Mouse (Mus musculus) kidney, adult 2 months (tissue): ENCODE data around the gene Clp1. TPM values are rescaled to one million over a fixed set of nuclear protein-coding genes. Genes with fewer than 3 reads are reported as not detected.
A peak's percentile ranks its signal among the peaks of the same experiment; 100 is the strongest.

Experiments used
- DNase-seq: peaks from one replicate; pipeline ENCODE4 v3.0.0; 2021
- H3K27ac ChIP-seq: fragments of 200-500 bp; 2 replicates; pipeline ENCODE4 v1.5.1; 2012; ENCODE audit warnings: low read depth, low read length, control low read depth, inconsistent platforms; ENCODE audit not compliant: insufficient read depth
- H3K27me3 ChIP-seq: fragments of 200-500 bp; replicated peaks from 2 replicates; pipeline ENCODE4 v1.6.1; 2012; ENCODE audit warnings: mild to moderate bottlenecking, moderate library complexity, low read length, inconsistent platforms; ENCODE audit not compliant: control insufficient read depth, insufficient read depth
- H3K36me3 ChIP-seq: fragments of 200-500 bp; 2 replicates; pipeline ENCODE4 v1.6.1; 2012; ENCODE audit warnings: mild to moderate bottlenecking, moderate library complexity, low read length, inconsistent platforms; ENCODE audit not compliant: control insufficient read depth, insufficient read depth
- H3K4me1 ChIP-seq: fragments of 200-500 bp; 2 replicates; pipeline ENCODE4 v1.6.1; 2011; ENCODE audit warnings: low read length; ENCODE audit not compliant: control insufficient read depth, insufficient read depth
- H3K4me3 ChIP-seq: fragments of 200-500 bp; 2 replicates; pipeline ENCODE4 v1.5.1; 2011; ENCODE audit warnings: mild to moderate bottlenecking, low read depth, low read length, control low read depth; ENCODE audit not compliant: insufficient read depth
- CTCF ChIP-seq: fragments of 200-500 bp; conservative IDR thresholded peaks from 2 replicates; pipeline ENCODE4 v1.5.1; 2011; ENCODE audit warnings: low read depth, mild to moderate bottlenecking, control low read depth, low read length, moderate library complexity, mixed read lengths; ENCODE audit not compliant: insufficient read depth, insufficient read length
- POLR2A ChIP-seq: fragments of 200-500 bp; IDR thresholded peaks from one replicate; pipeline ENCODE4 v1.6.1; 2011; ENCODE audit warnings: low read depth, low read length, control low read depth
- WGBS: fragments of 180-500 bp; shearing (Covaris S2); methylation state at CpG from one replicate; pipeline ENCODE4 v1.1.7; 2018; 5-methylcytosine and 5-hydroxymethylcytosine counted together
- polyA plus RNA-seq: library from polyadenylated mRNA; depleted of rRNA; stranded (reverse); fragments of >200 nt; gene quantifications from 2 replicates; pipeline ENCODE4 v1.2.3, GENCODE M21; 2012

Clp1 gene
- polyA plus RNA-seq, 1 experiment: 11.1 TPM

DNA sequence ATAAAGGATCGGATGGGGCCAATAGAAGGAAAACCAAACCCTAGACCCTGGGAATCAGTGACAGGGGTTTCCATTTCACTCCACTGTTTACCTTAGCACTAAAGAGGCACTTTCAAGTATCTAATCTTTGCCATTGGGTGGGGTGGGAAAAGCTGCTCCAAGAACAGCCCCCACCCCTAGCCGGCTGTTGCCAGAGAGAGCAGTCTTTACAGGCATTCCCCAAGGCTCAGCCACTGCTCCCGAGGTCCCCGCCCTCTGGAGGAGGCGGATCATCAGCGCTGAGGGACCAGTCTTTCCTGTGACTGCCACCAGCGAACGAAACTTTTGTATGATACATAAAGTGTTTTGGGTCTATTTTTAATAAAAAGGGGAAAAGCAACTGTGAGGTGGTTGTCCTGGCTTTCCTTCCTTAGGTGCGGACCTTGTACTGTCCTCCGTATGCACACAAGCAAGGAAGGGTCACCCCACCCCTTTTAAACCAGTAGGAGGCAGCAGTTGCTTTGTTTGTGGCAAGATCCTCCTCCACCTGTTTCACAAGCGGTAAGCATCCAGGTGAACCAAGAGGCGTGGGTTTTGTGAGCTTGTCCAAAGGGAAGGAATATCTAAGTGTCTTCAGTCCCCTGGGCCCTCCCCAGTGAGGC lies 11.2 kb upstream of the Clp1 start:
- H3K36me3 ChIP-seq: no peaks in the 10 kb centered on the region
- no peak overlapping the region for H3K4me3 ChIP-seq
- TF ChIP-seq POLR2A: no peak
- peak; percentile 85 for TF ChIP-seq CTCF
- no peaks in the 10 kb centered on the region; the same call in 1 of the 2 replicates for H3K4me1 ChIP-seq
- DNase-seq: peak; percentile 78
- no peak overlapping the region for H3K27ac ChIP-seq
- 2% methylated on average over 12 of the region's 12 CpGs for WGBS
- no peaks in the 10 kb centered on the region for H3K27me3 ChIP-seq

DNA sequence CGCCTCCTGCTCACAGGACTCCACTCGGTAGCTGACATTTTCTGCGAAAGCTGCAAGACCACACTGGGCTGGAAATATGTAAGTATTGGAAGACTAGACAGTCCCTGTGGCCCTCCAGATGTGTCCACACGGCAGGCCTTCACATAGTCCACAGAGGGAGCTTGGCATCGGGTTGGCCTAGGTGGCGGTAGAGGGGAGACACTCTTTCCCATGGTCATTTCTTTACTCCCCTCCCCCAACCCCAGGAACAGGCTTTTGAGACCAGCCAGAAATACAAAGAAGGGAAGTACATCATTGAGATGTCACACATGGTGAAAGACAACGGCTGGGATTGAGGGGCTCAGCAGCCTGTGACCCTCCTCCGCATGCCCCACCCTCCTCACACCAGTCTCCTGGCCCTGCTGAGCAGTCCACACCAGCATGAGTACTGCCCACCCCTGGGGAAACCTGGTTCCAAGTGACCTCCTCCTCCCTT lies 10.3 kb upstream of the Clp1 start:
- Histone ChIP-seq H3K36me3 (no peaks in the 10 kb centered on the region), H3K4me1 (no peaks in the 10 kb centered on the region; the same call in 1 of the 2 replicates), H3K27me3 (no peaks in the 10 kb centered on the region), H3K4me3 (no peak overlapping the region), H3K27ac (no peak overlapping the region)
- WGBS: 16% methylated on average over 8 of the region's 8 CpGs
- no peak for DNase-seq
- TF ChIP-seq POLR2A (no peak), CTCF (0 out of 2 replicates have a peak, but pooled peaks have one; percentile 10)

- no peaks in the 10 kb centered on the region for H3K4me1 ChIP-seq
- H3K27ac ChIP-seq: no peak overlapping the region
- DNase-seq: no peak
- H3K4me3 ChIP-seq: no peak overlapping the region
- TF ChIP-seq CTCF (no peak), POLR2A (no peak)
- no peaks in the 10 kb centered on the region for H3K36me3 ChIP-seq
- 10% methylated on average over 27 of the region's 27 CpGs for WGBS
- no peaks in the 10 kb centered on the region for H3K27me3 ChIP-seq
These were observed 9.4 kb upstream of the Clp1 start for GRCm38 (mm10) chr2:84736312-84737161.

- no peaks in the 10 kb centered on the region for H3K27me3 ChIP-seq
- no peak overlapping the region for H3K4me3 ChIP-seq
- TF ChIP-seq POLR2A (no peak), CTCF (no peak)
- H3K4me1 ChIP-seq: no peaks in the 10 kb centered on the region
- 13% methylated on average over 7 of the region's 7 CpGs for WGBS
- no peak overlapping the region for H3K27ac ChIP-seq
- H3K36me3 ChIP-seq: no peaks in the 10 kb centered on the region
- no peak for DNase-seq
These were observed 8.3 kb upstream of the Clp1 start for GRCm38 (mm10) chr2:84735346-84735920.

DNA sequence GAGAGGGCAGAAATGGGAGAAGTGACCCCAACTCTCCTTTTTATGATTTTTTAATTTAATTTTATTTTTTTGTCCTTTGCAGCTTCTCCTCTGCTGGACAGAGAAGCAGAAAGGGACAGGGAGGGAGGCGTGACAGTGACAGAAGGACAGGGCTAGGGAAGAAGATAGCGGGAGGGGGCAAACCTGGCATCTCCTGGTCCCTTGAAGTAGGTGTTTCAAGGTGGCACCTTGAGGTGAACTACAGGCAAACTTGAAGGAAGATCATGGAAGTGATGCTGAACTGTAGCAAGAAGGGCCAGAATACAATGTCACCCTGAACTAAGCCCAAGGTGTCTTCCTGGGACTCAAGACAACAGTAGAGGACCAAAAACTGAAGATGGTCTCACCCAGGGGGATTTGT lies 7.8 kb upstream of the Clp1 start:
- Histone ChIP-seq H3K4me3 (no peak overlapping the region), H3K27me3 (no peaks in the 10 kb centered on the region), H3K36me3 (no peaks in the 10 kb centered on the region), H3K4me1 (no peaks in the 10 kb centered on the region), H3K27ac (no peak overlapping the region)
- TF ChIP-seq CTCF (no peak), POLR2A (no peak)
- 9% methylated on average over 2 of the region's 2 CpGs for WGBS
- DNase-seq: no peak

- no peak overlapping the region for H3K4me3 ChIP-seq
- H3K36me3 ChIP-seq: no peaks in the 10 kb centered on the region
- no peak overlapping the region for H3K27ac ChIP-seq
- no peaks in the 10 kb centered on the region for H3K4me1 ChIP-seq
- DNase-seq: no peak
- H3K27me3 ChIP-seq: no peaks in the 10 kb centered on the region
- WGBS: 4% methylated on average over 11 of the region's 11 CpGs
- TF ChIP-seq CTCF: no peak
- no peak for TF ChIP-seq POLR2A
These were observed 7.3 kb upstream of the Clp1 start for GRCm38 (mm10) chr2:84734351-84734864.
